Mouse (Mus musculus): Measurements from ENCODE around the gene Chp1. TPM values are rescaled to one million over a fixed set of nuclear protein-coding genes. Genes with fewer than 3 reads are reported as not detected.

Gene Chp1
- polyA plus RNA-seq, 1 experiment = 2.3 TPM

- Histone ChIP-seq H3K4me1 (ENCODE audit: control insufficient read depth) (peaks cover 13% of the 10 kb centered on the region), H3K27me3 (ENCODE audit: control insufficient read depth) (no peaks in the 10 kb centered on the region), H3K36me3 (ENCODE audit: control insufficient read depth) (peaks cover 43% of the 10 kb centered on the region), H3K9me3 (ENCODE audit: control insufficient read depth, low read length) (no peaks in the 10 kb centered on the region), H3K4me3 (replicated peaks) (no peak overlapping the region)
- TF ChIP-seq GATA1 (IDR thresholded peaks at IDR 0.05; ENCODE audit: low read length) = no peak
- no peak for TF ChIP-seq TAL1 (IDR thresholded peaks at IDR 0.05; ENCODE audit: low read length)
Measured at GRCm38 (mm10) chr2:119558039-119558438, 10.5 kb downstream of the Chp1 start.

DNA sequence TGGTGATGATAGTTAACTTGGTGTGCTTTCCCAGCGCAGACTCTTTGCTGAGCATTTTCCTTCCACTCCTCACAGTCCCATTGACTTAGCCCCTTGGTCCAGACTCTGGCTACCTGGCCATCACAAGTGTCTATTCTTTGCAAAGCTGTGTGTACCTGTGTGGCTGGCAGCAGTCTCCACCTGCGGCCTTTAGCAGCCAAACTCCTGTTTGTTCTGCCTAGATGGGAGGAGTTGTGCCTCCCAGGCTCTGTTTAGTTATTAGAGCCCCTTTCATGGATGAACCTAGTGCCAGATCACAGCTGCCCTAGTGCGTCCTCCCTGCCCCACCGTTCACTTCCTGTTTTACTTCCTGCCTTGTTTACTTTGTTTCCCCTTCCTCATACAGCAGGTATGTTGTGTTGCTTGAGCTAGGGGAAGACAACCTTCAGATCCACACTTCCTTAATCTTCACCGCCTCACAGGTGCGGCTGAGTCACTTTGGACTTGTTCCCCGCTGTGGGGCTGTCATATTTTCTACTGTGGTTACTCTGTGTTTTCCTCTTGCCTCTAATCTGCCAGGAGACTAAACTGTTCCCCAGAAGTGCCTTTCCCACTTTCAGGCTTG is 11.3 kb downstream of the Chp1 start:
- no peak overlapping the region for H3K4me3 ChIP-seq (replicated peaks)
- H3K36me3 ChIP-seq (ENCODE audit: control insufficient read depth) = peaks cover 47% of the 10 kb centered on the region
- H3K4me1 ChIP-seq (ENCODE audit: control insufficient read depth) = peaks cover 13% of the 10 kb centered on the region
- H3K9me3 ChIP-seq (ENCODE audit: control insufficient read depth, low read length) = no peaks in the 10 kb centered on the region
- TF ChIP-seq TAL1 (IDR thresholded peaks at IDR 0.05; ENCODE audit: low read length) (no peak), GATA1 (IDR thresholded peaks at IDR 0.05; ENCODE audit: low read length) (no peak)
- no peaks in the 10 kb centered on the region for H3K27me3 ChIP-seq (ENCODE audit: control insufficient read depth)

GRCm38 (mm10) chr2:119561794-119562193 is 14.3 kb downstream of the Chp1 start:
- Histone ChIP-seq H3K36me3 (ENCODE audit: control insufficient read depth) (peaks cover 58% of the 10 kb centered on the region), H3K4me3 (replicated peaks) (no peak overlapping the region), H3K27me3 (ENCODE audit: control insufficient read depth) (no peaks in the 10 kb centered on the region), H3K4me1 (ENCODE audit: control insufficient read depth) (peaks cover 8% of the 10 kb centered on the region), H3K9me3 (ENCODE audit: control insufficient read depth, low read length) (no peaks in the 10 kb centered on the region)
- TF ChIP-seq GATA1 (IDR thresholded peaks at IDR 0.05; ENCODE audit: low read length) (no peak), TAL1 (IDR thresholded peaks at IDR 0.05; ENCODE audit: low read length) (no peak)

- Histone ChIP-seq H3K4me1 (ENCODE audit: control insufficient read depth) (no peaks in the 10 kb centered on the region), H3K4me3 (replicated peaks) (no peak overlapping the region), H3K9me3 (ENCODE audit: control insufficient read depth, low read length) (no peaks in the 10 kb centered on the region), H3K27me3 (ENCODE audit: control insufficient read depth) (no peaks in the 10 kb centered on the region), H3K36me3 (ENCODE audit: control insufficient read depth) (peaks cover 67% of the 10 kb centered on the region)
- TF ChIP-seq GATA1 (IDR thresholded peaks at IDR 0.05; ENCODE audit: low read length) (no peak), TAL1 (IDR thresholded peaks at IDR 0.05; ENCODE audit: low read length) (no peak)
Measured at GRCm38 (mm10) chr2:119565284-119565683, 17.8 kb downstream of the Chp1 start.

DNA sequence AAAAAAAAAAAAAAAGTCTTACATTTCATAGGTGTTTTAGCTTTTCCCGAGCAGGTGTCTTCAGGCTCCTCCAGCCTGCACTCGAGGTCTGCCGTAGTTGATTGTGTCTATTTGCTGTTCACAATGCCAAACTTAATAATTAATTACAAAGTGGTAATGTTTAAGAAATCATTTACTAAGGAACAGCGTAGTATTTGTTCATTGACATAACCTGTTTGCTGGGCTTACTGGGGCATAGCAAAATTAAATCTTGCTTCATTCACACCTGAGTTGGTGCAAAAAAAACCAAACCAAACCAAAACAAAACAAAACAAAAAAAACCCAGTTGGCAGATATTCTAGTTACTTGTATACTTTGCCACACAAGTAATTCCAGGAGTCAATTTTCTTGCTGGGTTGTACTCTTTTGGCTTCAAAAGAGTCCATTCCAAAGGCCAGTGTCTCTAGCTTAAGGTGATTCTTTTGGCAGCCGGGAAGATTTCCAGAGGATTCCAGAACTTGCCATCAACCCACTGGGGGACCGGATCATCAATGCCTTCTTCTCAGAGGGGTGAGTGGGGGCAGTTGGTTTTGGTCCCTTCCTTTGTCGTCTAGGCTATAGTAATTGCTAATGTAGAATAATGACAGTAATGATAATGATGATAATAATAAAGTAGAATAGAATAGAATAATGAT is 18.8 kb downstream of the Chp1 start:
- TF ChIP-seq GATA1 (IDR thresholded peaks at IDR 0.05; ENCODE audit: low read length) (no peak), TAL1 (IDR thresholded peaks at IDR 0.05; ENCODE audit: low read length) (no peak)
- H3K4me3 ChIP-seq (replicated peaks) = no peak overlapping the region
- H3K36me3 ChIP-seq (ENCODE audit: control insufficient read depth) = peaks cover 65% of the 10 kb centered on the region
- H3K9me3 ChIP-seq (ENCODE audit: control insufficient read depth, low read length) = no peaks in the 10 kb centered on the region
- H3K27me3 ChIP-seq (ENCODE audit: control insufficient read depth) = no peaks in the 10 kb centered on the region
- no peaks in the 10 kb centered on the region for H3K4me1 ChIP-seq (ENCODE audit: control insufficient read depth)

GRCm38 (mm10) chr2:119572471-119572870 is 25.0 kb downstream of the Chp1 start:
- H3K4me3 ChIP-seq (replicated peaks) = no peak overlapping the region
- H3K9me3 ChIP-seq (ENCODE audit: control insufficient read depth, low read length) = no peaks in the 10 kb centered on the region
- peaks cover 66% of the 10 kb centered on the region for H3K36me3 ChIP-seq (ENCODE audit: control insufficient read depth)
- H3K4me1 ChIP-seq (ENCODE audit: control insufficient read depth) = no peaks in the 10 kb centered on the region
- no peaks in the 10 kb centered on the region for H3K27me3 ChIP-seq (ENCODE audit: control insufficient read depth)
- no peak for TF ChIP-seq TAL1 (IDR thresholded peaks at IDR 0.05; ENCODE audit: low read length)
- no peak for TF ChIP-seq GATA1 (IDR thresholded peaks at IDR 0.05; ENCODE audit: low read length)

GRCm38 (mm10) chr2:119581571-119581970 is 34.1 kb downstream of the Chp1 start:
- Histone ChIP-seq H3K36me3 (ENCODE audit: control insufficient read depth) (peaks cover 73% of the 10 kb centered on the region), H3K4me1 (ENCODE audit: control insufficient read depth) (peaks cover 7% of the 10 kb centered on the region), H3K4me3 (replicated peaks) (no peak overlapping the region), H3K9me3 (ENCODE audit: control insufficient read depth, low read length) (no peaks in the 10 kb centered on the region), H3K27me3 (ENCODE audit: control insufficient read depth) (no peaks in the 10 kb centered on the region)
- TF ChIP-seq TAL1 (IDR thresholded peaks at IDR 0.05; ENCODE audit: low read length) (no peak), GATA1 (IDR thresholded peaks at IDR 0.05; ENCODE audit: low read length) (no peak)

DNA sequence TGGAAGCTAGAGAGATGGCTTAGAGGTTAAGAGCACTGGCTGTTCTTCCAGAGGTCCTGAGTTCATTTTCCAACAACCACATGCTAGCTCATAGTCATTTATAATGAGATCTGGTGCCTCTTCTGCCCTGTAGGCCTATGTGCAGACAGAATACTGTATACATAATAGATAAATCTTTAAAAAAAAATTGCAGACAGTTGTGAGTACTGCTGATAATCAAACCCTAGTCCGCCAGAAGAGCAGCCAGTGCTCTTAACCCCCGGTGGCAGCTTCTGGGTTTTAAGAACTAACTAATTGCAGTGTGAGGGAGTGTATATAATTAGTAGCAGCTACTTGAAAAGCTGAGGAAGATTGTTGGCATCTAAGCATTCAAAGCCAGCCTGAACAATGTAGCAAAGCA is 35.9 kb downstream of the Chp1 start:
- Histone ChIP-seq H3K4me3 (replicated peaks) (no peak overlapping the region), H3K27me3 (ENCODE audit: control insufficient read depth) (no peaks in the 10 kb centered on the region), H3K4me1 (ENCODE audit: control insufficient read depth) (peaks cover 7% of the 10 kb centered on the region), H3K36me3 (ENCODE audit: control insufficient read depth) (peaks cover 71% of the 10 kb centered on the region), H3K9me3 (ENCODE audit: control insufficient read depth, low read length) (no peaks in the 10 kb centered on the region)
- TF ChIP-seq TAL1 (IDR thresholded peaks at IDR 0.05; ENCODE audit: low read length) = no peak
- no peak for TF ChIP-seq GATA1 (IDR thresholded peaks at IDR 0.05; ENCODE audit: low read length)

DNA sequence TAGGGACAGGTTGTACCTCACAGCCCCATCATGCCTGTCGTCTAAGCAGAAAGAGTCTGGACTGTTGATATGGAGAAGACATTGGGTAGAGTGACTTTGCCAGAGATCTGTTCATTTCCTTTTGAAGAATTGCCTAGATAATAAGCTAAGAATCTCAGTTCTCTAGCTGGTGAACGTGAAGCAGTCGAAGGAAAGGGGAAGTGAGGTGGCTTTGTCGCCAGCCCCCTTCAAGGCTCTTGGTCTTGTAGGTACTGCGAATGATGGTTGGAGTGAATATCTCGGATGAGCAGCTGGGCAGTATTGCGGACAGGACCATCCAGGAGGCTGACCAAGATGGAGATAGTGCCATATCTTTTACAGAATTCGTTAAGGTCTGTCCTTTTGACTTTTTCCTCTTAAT is 36.8 kb downstream of the Chp1 start:
- no peak for TF ChIP-seq GATA1 (IDR thresholded peaks at IDR 0.05; ENCODE audit: low read length)
- TF ChIP-seq TAL1 (IDR thresholded peaks at IDR 0.05; ENCODE audit: low read length) = no peak
- Histone ChIP-seq H3K9me3 (ENCODE audit: control insufficient read depth, low read length) (no peaks in the 10 kb centered on the region), H3K36me3 (ENCODE audit: control insufficient read depth) (peaks cover 65% of the 10 kb centered on the region), H3K27me3 (ENCODE audit: control insufficient read depth) (no peaks in the 10 kb centered on the region), H3K4me3 (replicated peaks) (no peak overlapping the region), H3K4me1 (ENCODE audit: control insufficient read depth) (peaks cover 7% of the 10 kb centered on the region)
